Mouse (Mus musculus) lung, embryonic 14.5 days (tissue): ENCODE results near the gene Pde7b. TPM values are rescaled to one million over a fixed set of nuclear protein-coding genes. Genes with fewer than 3 reads are reported as not detected.
A peak's percentile ranks its signal among the peaks of the same experiment; 100 is the strongest.

Source experiments
- ATAC-seq: fragments of 200-750 bp; cut with Nextera tagmentation; 2 replicates; pipeline ENCODE4 v1.8.0; 2017; ENCODE audit warnings: mild to moderate bottlenecking, moderate TSS enrichment, moderate library complexity; ENCODE audit not compliant: insufficient read depth
- DNase-seq: peaks from one replicate; pipeline ENCODE4 v3.0.0-alpha.2; 2015
- H3K27ac ChIP-seq: fragments of 300-500 bp; sonication (generic); 2 replicates; pipeline ENCODE4 v1.5.1; 2014; ENCODE audit warnings: low read depth, mild to moderate bottlenecking, moderate library complexity
- H3K27me3 ChIP-seq: fragments of 300-500 bp; sonication (generic); 2 replicates; pipeline ENCODE4 v1.6.1; 2014; ENCODE audit warnings: low read length, control low read depth; ENCODE audit not compliant: insufficient read depth
- H3K36me3 ChIP-seq: fragments of 300-500 bp; sonication (generic); 2 replicates; pipeline ENCODE4 v1.6.1; 2014; ENCODE audit warnings: control low read depth; ENCODE audit not compliant: insufficient read depth
- H3K4me1 ChIP-seq: fragments of 300-500 bp; sonication (generic); 2 replicates; pipeline ENCODE4 v1.6.1; 2014; ENCODE audit warnings: antibody characterized with exemption, control low read depth; ENCODE audit not compliant: insufficient read depth
- H3K4me2 ChIP-seq: fragments of 300-500 bp; sonication (generic); 2 replicates; pipeline ENCODE4 v1.6.1; 2014; ENCODE audit warnings: mild to moderate bottlenecking
- H3K4me3 ChIP-seq: fragments of 300-500 bp; sonication (generic); 2 replicates; pipeline ENCODE4 v1.5.1; 2014; ENCODE audit warnings: low read depth, low read length
- H3K9ac ChIP-seq: fragments of 300-500 bp; sonication (generic); 2 replicates; pipeline ENCODE4 v1.6.1; 2014
- H3K9me3 ChIP-seq: fragments of 300-500 bp; sonication (generic); 2 replicates; pipeline ENCODE4 v1.6.1; 2016; ENCODE audit warnings: low read depth, low read length, control low read depth
- CTCF ChIP-seq: IDR thresholded peaks from 2 replicates; pipeline ENCODE4 v1.5.1; 2016; ENCODE audit warnings: antibody characterized with exemption, low read depth
- WGBS: fragments of 180-500 bp; shearing (Covaris S2); extraction: QIAGEN DNeasy Blood & Tissue Kit; methylation state at CpG from one replicate; pipeline ENCODE4 v1.1.7; 2014; 5-methylcytosine and 5-hydroxymethylcytosine counted together
- polyA plus RNA-seq: library from polyadenylated mRNA; unstranded; fragments of >200 nt; fragmentation: Nextera tagmentation; extraction: Ambion mirVana; gene quantifications from 2 replicates; pipeline ENCODE4 v1.2.1, GENCODE M21; 2014

Pde7b gene
- polyA plus RNA-seq, 1 experiment from 2014 or later: 3.3 TPM

GRCm38 (mm10) chr10:20684151-20684550, 40.7 kb downstream of the Pde7b start:
- Histone ChIP-seq H3K36me3 (no peaks in the 10 kb centered on the region), H3K4me1 (no peaks in the 10 kb centered on the region), H3K9me3 (no peaks in the 10 kb centered on the region), H3K4me2 (no peak overlapping the region), H3K9ac (no peak overlapping the region), H3K4me3 (no peak overlapping the region), H3K27me3 (no peaks in the 10 kb centered on the region), H3K27ac (no peak overlapping the region)
- no peak for ATAC-seq
- WGBS: 87% methylated on average over 2 of the region's 2 CpGs
- no peak for DNase-seq
- TF ChIP-seq CTCF: no peak

GRCm38 (mm10) chr10:20680986-20681385, 43.9 kb downstream of the Pde7b start:
- no peak for TF ChIP-seq CTCF

DNA sequence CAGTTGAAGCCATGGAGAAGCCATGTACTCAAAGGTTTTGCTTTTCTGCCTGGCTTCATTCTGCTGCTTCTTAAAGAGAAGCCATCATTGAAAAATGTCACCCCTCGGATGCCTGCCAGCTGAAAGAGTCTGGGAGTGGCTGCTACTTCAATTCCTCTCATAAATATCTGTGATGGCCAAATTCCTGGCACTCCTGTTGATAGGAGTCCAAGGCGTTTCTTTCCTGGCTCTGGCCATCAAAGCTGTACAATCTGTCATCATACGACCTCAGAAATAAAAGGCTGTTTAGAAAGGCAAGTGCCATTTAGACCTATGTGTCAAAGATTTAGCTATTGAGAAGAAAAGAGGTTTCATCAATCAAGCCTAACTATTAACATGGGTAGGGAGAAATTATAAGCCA, 49.6 kb downstream of the Pde7b start:
- H3K9ac ChIP-seq: no peak overlapping the region
- no peak for TF ChIP-seq CTCF
- ATAC-seq: no peak
- H3K4me3 ChIP-seq: no peak overlapping the region
- peaks cover 15% of the 10 kb centered on the region; the same call in 1 of the 2 replicates for H3K4me1 ChIP-seq
- no peak overlapping the region for H3K4me2 ChIP-seq
- no peaks in the 10 kb centered on the region for H3K27me3 ChIP-seq
- 18% methylated on average over 3 of the region's 3 CpGs for WGBS
- H3K36me3 ChIP-seq: no peaks in the 10 kb centered on the region
- no peaks in the 10 kb centered on the region for H3K9me3 ChIP-seq
- peak; percentile 59 for DNase-seq
- no peak overlapping the region; the same call in 1 of the 2 replicates for H3K27ac ChIP-seq

More at GRCm38 (mm10) chr10:20680986-20681385, 43.9 kb downstream of the Pde7b start:
- Histone ChIP-seq H3K27ac (no peak overlapping the region), H3K4me1 (no peaks in the 10 kb centered on the region), H3K4me2 (no peak overlapping the region), H3K36me3 (no peaks in the 10 kb centered on the region), H3K27me3 (no peaks in the 10 kb centered on the region), H3K9me3 (no peaks in the 10 kb centered on the region), H3K9ac (no peak overlapping the region), H3K4me3 (no peak overlapping the region)
- WGBS: 83% methylated on average over 3 of the region's 3 CpGs
- no peak for DNase-seq
- no peak for ATAC-seq

GRCm38 (mm10) chr10:20673798-20674197, 51.1 kb downstream of the Pde7b start:
- peak overlapping the region; percentile 16; the same call in 1 of the 2 replicates for H3K27ac ChIP-seq
- no peak for ATAC-seq
- no peak for DNase-seq
- no peaks in the 10 kb centered on the region for H3K36me3 ChIP-seq
- H3K9me3 ChIP-seq: no peaks in the 10 kb centered on the region
- TF ChIP-seq CTCF: no peak
- no peaks in the 10 kb centered on the region for H3K27me3 ChIP-seq
- no peak overlapping the region for H3K9ac ChIP-seq
- H3K4me2 ChIP-seq: no peak overlapping the region
- WGBS: 81% methylated on average over 4 of the region's 4 CpGs
- H3K4me1 ChIP-seq: peaks cover 15% of the 10 kb centered on the region; the same call in 1 of the 2 replicates
- no peak overlapping the region for H3K4me3 ChIP-seq

DNA sequence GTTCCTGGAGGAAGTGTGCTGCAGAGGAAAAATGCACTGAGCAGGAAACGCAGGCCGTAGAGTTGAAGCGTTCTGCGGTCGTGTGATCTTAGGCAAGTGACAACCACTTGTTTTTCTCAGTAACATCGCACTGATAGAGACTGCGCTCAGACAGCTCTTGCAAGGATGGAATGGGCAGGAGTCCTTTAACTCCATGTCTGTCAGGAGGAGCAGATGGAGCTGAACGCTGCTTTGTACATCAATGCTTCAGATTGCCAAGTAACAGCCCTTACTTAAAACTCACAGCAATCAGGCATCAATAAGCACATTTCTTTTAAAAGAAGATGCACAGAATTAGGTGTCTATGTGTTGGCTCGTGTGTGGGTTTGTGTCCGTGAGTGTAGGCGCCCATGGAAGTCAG, 52.3 kb downstream of the Pde7b start:
- no peaks in the 10 kb centered on the region for H3K36me3 ChIP-seq
- H3K27me3 ChIP-seq: no peaks in the 10 kb centered on the region
- no peaks in the 10 kb centered on the region for H3K9me3 ChIP-seq
- no peak overlapping the region for H3K4me2 ChIP-seq
- H3K4me1 ChIP-seq: peaks cover 15% of the 10 kb centered on the region; the same call in 1 of the 2 replicates
- DNase-seq (no peak), ATAC-seq (0 out of 2 replicates have a peak, but pooled peaks have one; percentile 38)
- TF ChIP-seq CTCF: no peak
- WGBS: 61% methylated on average over 11 of the region's 11 CpGs
- H3K9ac ChIP-seq: no peak overlapping the region
- no peak overlapping the region for H3K4me3 ChIP-seq
- H3K27ac ChIP-seq: peak overlapping the region; percentile 46; the same call in 1 of the 2 replicates

DNA sequence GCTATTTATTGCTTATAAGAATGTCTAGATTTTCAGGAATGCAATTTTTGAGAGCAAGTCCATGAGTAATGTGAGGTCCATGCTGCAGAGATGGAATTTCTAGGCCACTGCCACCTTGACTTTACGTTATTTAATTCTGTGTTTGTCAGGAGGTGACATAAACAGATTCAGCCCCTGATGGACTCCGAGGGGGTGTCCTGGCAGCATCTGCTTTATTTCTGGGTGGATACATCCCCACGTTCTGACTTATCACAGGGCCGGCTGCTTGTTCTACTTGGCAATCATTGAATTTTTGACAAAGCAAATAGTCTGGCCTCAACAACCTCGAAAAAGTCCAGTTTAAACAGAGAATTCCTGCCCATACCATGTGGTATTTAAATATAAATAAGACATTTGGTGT, 53.3 kb downstream of the Pde7b start:
- H3K4me3 ChIP-seq: no peak overlapping the region
- ATAC-seq: no peak
- H3K27ac ChIP-seq: peak overlapping the region; percentile 14; the same call in 1 of the 2 replicates
- H3K4me1 ChIP-seq: peaks cover 15% of the 10 kb centered on the region; the same call in 1 of the 2 replicates
- H3K9ac ChIP-seq: no peak overlapping the region
- H3K9me3 ChIP-seq: no peaks in the 10 kb centered on the region
- peak; percentile 19 for DNase-seq
- WGBS: 30% methylated on average over 5 of the region's 5 CpGs
- no peak overlapping the region for H3K4me2 ChIP-seq
- H3K27me3 ChIP-seq: no peaks in the 10 kb centered on the region
- H3K36me3 ChIP-seq: no peaks in the 10 kb centered on the region
- no peak for TF ChIP-seq CTCF

DNA sequence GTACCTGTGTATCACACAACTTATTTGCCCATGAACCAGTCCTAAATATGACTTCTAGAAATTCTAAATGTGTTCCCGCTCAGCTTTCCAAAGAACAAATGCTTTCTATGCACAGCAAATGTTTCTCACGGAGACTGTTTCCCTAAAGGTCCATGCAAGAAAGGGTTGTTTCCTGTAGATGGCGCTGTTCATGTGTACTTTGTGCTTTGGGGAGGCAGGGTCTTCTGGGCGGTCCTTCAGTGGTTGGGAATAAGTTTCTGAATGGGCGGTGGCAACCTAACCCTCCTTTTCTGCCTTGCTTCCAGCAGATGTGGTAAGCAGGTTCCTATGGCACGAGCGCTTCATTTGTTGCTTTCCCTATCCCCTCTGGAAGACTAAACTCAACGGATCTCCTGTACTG, 54.3 kb downstream of the Pde7b start:
- H3K9ac ChIP-seq: no peak overlapping the region
- no peaks in the 10 kb centered on the region for H3K36me3 ChIP-seq
- H3K4me1 ChIP-seq: peaks cover 15% of the 10 kb centered on the region; the same call in 1 of the 2 replicates
- TF ChIP-seq CTCF: peak; percentile 18; the same call in 1 of the 2 replicates
- H3K27ac ChIP-seq: no peak overlapping the region
- ATAC-seq (no peak), DNase-seq (no peak)
- no peaks in the 10 kb centered on the region for H3K27me3 ChIP-seq
- H3K4me3 ChIP-seq: no peak overlapping the region
- H3K9me3 ChIP-seq: no peaks in the 10 kb centered on the region
- 80% methylated on average over 8 of the region's 8 CpGs for WGBS
- no peak overlapping the region for H3K4me2 ChIP-seq
